Mouse (Mus musculus) neural tube, embryonic 13.5 days (tissue): ENCODE measurements around the gene Uqcc2. TPM values are rescaled to one million over a fixed set of nuclear protein-coding genes. Genes with fewer than 3 reads are reported as not detected.
A peak's percentile ranks its signal among the peaks of the same experiment; 100 is the strongest.

Experiments used
- ATAC-seq: fragments of 200-750 bp; cut with Nextera tagmentation; 2 replicates; pipeline ENCODE4 v1.8.0; 2017; ENCODE audit warnings: low read depth, mild to moderate bottlenecking, moderate TSS enrichment, moderate library complexity
- H3K27ac ChIP-seq: fragments of 300-500 bp; sonication (generic); replicated peaks from 2 replicates; pipeline ENCODE4 v1.5.1; 2015; ENCODE audit warnings: moderate library complexity, mild to moderate bottlenecking, inconsistent platforms
- H3K27me3 ChIP-seq: fragments of 300-500 bp; sonication (generic); 2 replicates; pipeline ENCODE4 v1.6.1; 2015; ENCODE audit warnings: mild to moderate bottlenecking, inconsistent platforms
- H3K36me3 ChIP-seq: fragments of 300-500 bp; sonication (generic); 2 replicates; pipeline ENCODE4 v1.6.1; 2015; ENCODE audit warnings: mild to moderate bottlenecking, inconsistent platforms
- H3K4me1 ChIP-seq: fragments of 300-500 bp; sonication (generic); replicated peaks from 2 replicates; pipeline ENCODE4 v1.6.1; 2015; ENCODE audit warnings: inconsistent platforms
- H3K4me2 ChIP-seq: fragments of 300-500 bp; sonication (generic); 2 replicates; pipeline ENCODE4 v1.6.1; 2015; ENCODE audit warnings: inconsistent platforms, mild to moderate bottlenecking, moderate library complexity
- H3K4me3 ChIP-seq: fragments of 300-500 bp; sonication (generic); 2 replicates; pipeline ENCODE4 v1.5.1; 2015; ENCODE audit warnings: mild to moderate bottlenecking, inconsistent platforms
- H3K9ac ChIP-seq: fragments of 300-500 bp; sonication (generic); 2 replicates; pipeline ENCODE4 v1.6.1; 2015; ENCODE audit warnings: moderate library complexity, mild to moderate bottlenecking, inconsistent platforms
- H3K9me3 ChIP-seq: fragments of 300-500 bp; sonication (generic); 2 replicates; pipeline ENCODE4 v1.6.1; 2016; ENCODE audit warnings: inconsistent platforms
- WGBS: fragments of 180-500 bp; shearing (Covaris S2); methylation state at CpG from one replicate; pipeline ENCODE4 v1.1.7; 2015; 5-methylcytosine and 5-hydroxymethylcytosine counted together
- polyA plus RNA-seq: library from polyadenylated mRNA; unstranded; fragments of >200 nt; fragmentation: Nextera tagmentation; extraction: Ambion mirVana; gene quantifications from 2 replicates; pipeline ENCODE4 v1.2.1, GENCODE M21; 2015

Gene Uqcc2
- polyA plus RNA-seq: 292 and 313 TPM in 2 replicates

DNA sequence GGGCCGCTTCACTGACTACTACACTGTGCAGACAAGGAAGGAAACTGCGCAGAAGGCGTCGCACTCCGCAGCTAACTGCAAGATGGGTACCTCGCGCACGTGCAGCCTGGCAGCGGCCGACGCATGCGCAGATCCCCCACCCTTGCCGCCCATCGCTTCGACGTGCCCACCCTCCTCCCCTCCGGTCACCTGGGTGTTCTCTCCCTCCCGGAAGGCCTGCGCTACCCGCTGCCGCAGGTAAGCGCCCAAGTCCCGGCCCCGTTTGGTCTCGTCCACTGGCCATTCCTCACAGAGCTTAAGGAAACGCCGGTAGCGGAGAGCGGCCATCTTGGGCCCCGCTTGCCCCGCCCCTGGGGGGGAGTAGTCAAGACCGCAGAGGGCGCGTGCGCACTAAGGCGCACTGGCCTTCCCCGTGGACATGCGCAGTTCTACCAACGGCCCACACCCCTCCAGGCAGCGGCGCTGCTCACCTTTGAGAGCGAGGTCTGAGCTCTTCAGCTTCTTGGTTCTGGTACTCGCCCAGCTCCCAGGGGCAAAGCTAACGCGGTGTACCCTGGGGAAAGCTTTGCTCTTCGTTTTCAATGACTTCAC is at the start of gene Uqcc2:
TSS of gene Uqcc2 (minus strand) at position 366 of the 591 bp plus-strand sequence.
- no peaks in the 10 kb centered on the region for H3K9me3 ChIP-seq
- ATAC-seq: peak; percentile 89
- H3K4me2 ChIP-seq: peak within 1 kb of the TSS; percentile 55
- H3K4me3 ChIP-seq: peak within 1 kb of the TSS; percentile 59
- peak within 1 kb of the TSS; percentile 89 for H3K27ac ChIP-seq
- H3K9ac ChIP-seq: peak within 1 kb of the TSS; percentile 77
- WGBS: under 1% methylated on average over 46 of the region's 46 CpGs
- H3K36me3 ChIP-seq: no peaks in the 10 kb centered on the region
- no peaks in the 10 kb centered on the region for H3K27me3 ChIP-seq
- peaks cover 65% of the 10 kb centered on the region for H3K4me1 ChIP-seq

DNA sequence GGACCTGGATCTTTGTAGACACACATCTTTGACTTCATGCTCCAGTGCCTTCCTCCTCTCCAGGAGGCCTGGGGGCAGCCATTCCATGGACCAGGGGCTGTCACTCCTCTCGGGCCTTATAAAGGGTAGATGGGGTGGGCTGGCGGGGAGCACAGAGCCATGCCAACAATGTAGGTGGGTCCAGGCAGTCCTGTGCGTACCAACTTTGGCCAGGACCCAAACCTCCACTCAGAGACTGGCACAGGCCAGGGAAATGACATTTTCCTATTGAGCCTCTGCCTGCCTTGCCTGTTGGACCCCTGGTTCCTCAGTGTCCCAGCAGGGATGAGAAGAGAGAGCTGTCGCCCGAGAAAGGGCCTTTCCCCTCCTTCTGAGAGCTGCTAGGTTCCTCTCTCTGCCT is 48.7 kb upstream of the Uqcc2 start:
- no peaks in the 10 kb centered on the region; the same call in 1 of the 2 replicates for H3K27me3 ChIP-seq
- no peak overlapping the region for H3K4me2 ChIP-seq

DNA sequence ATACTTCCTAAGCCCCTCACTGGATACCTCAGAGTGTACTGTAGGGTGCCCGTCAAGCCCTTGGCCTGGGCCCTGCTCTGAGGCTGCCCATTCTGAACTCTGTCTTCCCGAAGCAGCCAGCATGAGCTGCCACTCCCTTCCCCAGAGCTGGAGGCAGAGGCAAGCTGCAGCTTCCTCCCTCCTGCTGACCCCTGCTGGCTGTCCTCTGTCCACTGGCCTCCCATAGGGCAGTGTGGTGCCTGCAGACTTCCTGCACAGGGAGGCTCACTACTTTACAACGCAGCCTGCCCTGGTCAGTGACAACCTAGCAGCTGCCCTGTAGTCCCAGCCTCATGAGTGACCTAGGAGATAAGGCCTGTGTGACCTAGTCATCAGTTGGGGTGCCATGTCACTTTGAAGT is 48.0 kb upstream of the Uqcc2 start:
- peaks cover 8% of the 10 kb centered on the region for H3K4me1 ChIP-seq
- no peak overlapping the region for H3K4me3 ChIP-seq
- no peaks in the 10 kb centered on the region; the same call in 1 of the 2 replicates for H3K27me3 ChIP-seq
- ATAC-seq: no peak
- 38% methylated on average over 3 of the region's 3 CpGs for WGBS
- no peak overlapping the region for H3K27ac ChIP-seq
- no peak overlapping the region for H3K4me2 ChIP-seq
- H3K9me3 ChIP-seq: no peaks in the 10 kb centered on the region
- no peaks in the 10 kb centered on the region for H3K36me3 ChIP-seq
- no peak overlapping the region for H3K9ac ChIP-seq

More for the DNA sequence above, 48.7 kb upstream of the Uqcc2 start:
- no peak overlapping the region for H3K9ac ChIP-seq
- H3K4me3 ChIP-seq: no peak overlapping the region
- ATAC-seq: no peak
- H3K27ac ChIP-seq: no peak overlapping the region
- H3K36me3 ChIP-seq: no peaks in the 10 kb centered on the region
- no peaks in the 10 kb centered on the region for H3K9me3 ChIP-seq
- 63% methylated on average over 5 of the region's 5 CpGs for WGBS
- peaks cover 9% of the 10 kb centered on the region for H3K4me1 ChIP-seq

DNA sequence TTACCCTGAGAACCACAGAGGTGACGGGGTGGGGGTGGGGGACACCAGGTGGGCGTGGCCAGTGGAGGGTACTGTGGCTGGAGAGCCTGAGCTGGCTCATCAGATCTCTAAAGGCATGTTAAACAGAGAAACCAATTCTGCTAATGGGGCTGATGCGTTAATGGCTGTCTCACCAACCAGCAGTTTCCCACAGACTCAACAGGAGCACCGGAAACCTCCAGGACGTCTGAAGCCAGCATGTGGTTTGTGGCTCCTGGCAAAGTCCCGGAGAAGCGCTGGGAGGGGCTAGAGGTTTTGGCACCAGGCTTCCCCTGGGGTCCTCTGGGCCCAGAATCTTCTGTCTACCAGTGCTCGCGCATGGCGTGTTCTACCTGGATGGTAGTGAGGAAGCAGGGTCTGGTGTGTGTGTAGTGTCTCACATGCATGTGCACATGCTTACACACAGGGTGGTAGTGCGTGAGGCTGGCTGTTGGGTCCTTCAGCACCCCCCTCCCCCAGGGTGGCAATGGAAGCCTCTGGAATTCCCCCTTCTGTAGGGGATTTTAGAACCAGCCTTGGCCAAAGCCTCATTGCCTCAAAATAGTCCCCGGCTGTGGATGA is 46.1 kb upstream of the Uqcc2 start:
- Histone ChIP-seq H3K27me3 (no peaks in the 10 kb centered on the region), H3K4me2 (no peak overlapping the region), H3K27ac (no peak overlapping the region), H3K36me3 (no peaks in the 10 kb centered on the region), H3K4me1 (peaks cover 27% of the 10 kb centered on the region), H3K9ac (no peak overlapping the region), H3K9me3 (no peaks in the 10 kb centered on the region), H3K4me3 (no peak overlapping the region)
- no peak for ATAC-seq
- 56% methylated on average over 12 of the region's 12 CpGs for WGBS

DNA sequence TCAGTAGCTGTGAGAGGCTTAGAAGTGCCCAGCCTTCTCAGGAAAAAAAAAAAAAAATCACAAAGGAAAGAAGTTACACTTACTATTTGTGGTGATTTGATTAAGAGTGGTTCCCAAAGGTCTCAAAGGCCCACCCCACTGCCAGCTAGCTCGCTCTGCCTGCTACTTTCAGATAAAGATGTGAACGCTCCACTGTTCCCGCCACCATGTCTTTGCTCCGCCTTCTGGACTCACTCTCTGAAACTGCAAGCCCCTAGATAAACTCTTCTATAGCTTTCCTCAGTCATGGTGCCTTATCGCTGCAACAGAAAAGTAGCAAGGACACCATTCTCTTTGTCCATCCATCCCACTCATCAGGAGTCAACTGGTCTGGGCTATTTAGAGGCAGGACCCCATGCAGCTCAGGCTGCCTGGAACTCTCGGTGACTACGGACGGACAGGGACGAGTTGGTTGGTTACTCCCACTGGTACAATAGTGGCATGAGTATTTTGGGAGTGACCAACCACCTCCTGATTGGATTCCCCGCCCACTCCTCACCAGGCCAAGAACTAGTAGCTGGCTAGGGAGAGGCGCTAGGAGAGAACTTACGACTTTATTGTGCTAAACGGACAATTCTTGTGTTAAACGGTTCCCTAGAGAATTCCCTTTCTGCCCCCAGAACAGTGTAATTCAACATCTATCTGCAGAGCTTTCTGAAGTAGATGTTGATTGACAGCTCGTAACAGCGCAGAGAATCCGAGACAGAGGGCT is 44.9 kb upstream of the Uqcc2 start:
- no peak overlapping the region for H3K4me2 ChIP-seq
- H3K4me1 ChIP-seq: peaks cover 27% of the 10 kb centered on the region
- no peak overlapping the region for H3K4me3 ChIP-seq
- H3K36me3 ChIP-seq: no peaks in the 10 kb centered on the region
- no peaks in the 10 kb centered on the region for H3K9me3 ChIP-seq
- no peak overlapping the region for H3K27ac ChIP-seq
- 79% methylated on average over 17 of the region's 17 CpGs for WGBS
- H3K27me3 ChIP-seq: no peaks in the 10 kb centered on the region
- ATAC-seq: no peak
- H3K9ac ChIP-seq: no peak overlapping the region

DNA sequence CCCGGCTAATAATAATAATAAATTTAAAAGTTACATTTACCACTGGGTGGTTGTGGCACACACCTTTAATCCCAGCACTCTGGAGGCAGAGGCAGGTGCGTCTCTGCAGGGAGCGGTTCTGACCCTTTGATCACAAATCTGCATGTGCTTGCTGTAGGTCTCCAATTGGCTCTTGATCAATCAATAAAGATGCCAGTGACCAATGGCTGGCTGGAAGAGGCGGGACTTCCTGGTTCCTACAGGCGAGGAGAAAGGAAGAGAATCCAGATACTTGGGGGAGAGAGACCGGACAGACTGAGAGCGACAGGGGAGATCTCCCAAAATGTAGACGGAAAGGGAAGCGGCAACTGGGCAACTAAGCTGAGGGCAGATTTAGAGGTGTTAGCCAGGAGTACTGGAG is 44.3 kb upstream of the Uqcc2 start:
- no peaks in the 10 kb centered on the region for H3K27me3 ChIP-seq
- ATAC-seq: no peak
- H3K4me2 ChIP-seq: no peak overlapping the region
- no peaks in the 10 kb centered on the region for H3K36me3 ChIP-seq
- H3K9ac ChIP-seq: no peak overlapping the region
- WGBS: 93% methylated on average over 9 of the region's 9 CpGs
- H3K9me3 ChIP-seq: no peaks in the 10 kb centered on the region
- no peak overlapping the region for H3K27ac ChIP-seq
- H3K4me3 ChIP-seq: no peak overlapping the region
- H3K4me1 ChIP-seq: peaks cover 27% of the 10 kb centered on the region

DNA sequence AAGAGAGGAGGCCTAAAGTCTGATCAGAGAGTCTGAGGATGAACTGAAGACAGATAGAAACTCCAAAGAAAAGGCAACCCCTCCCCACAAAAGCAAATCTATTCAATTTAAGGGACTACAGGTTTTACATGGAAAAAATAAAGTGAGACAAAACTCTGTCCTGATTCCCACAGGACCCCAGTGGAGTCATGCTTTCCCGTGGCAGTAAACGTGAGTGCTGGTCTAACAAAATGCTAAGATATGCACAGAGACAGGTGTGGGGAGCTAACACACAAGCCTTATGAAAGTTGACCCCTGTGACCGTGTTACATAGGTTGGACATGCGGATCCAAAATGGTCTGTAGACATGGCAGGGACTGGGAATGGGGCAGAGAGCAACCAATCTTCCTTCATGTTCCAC is 43.0 kb upstream of the Uqcc2 start:
- H3K36me3 ChIP-seq: no peaks in the 10 kb centered on the region
- no peaks in the 10 kb centered on the region for H3K9me3 ChIP-seq
- no peaks in the 10 kb centered on the region for H3K27me3 ChIP-seq
- no peak overlapping the region for H3K27ac ChIP-seq
- no peak overlapping the region for H3K4me3 ChIP-seq
- peaks cover 27% of the 10 kb centered on the region for H3K4me1 ChIP-seq
- no peak for ATAC-seq
- H3K9ac ChIP-seq: no peak overlapping the region
- WGBS: 81% methylated on average over 4 of the region's 4 CpGs
- H3K4me2 ChIP-seq: no peak overlapping the region

DNA sequence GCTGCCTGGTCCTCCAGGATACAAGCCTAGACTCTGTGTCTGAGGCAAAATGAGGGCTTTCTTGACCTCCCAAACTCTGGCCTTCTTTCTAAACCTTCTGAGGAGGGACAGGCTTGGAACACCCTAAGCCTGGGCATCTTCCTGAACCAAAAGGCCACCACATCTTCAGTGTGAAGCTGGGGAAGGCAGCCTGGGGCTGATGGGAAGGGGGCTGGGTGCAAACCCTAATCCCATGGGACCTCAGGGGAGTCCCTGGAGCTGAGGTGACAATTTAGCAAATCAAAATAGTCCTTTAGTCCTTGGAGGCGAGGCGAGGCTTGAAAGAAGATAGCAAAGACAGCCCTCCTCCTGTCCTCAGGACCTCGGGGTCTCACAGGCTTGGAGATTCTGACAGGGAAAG is 42.6 kb upstream of the Uqcc2 start:
- H3K9ac ChIP-seq: no peak overlapping the region
- no peak overlapping the region for H3K4me3 ChIP-seq
- ATAC-seq: no peak
- H3K27me3 ChIP-seq: no peaks in the 10 kb centered on the region
- 74% methylated on average over 3 of the region's 3 CpGs for WGBS
- H3K27ac ChIP-seq: peak overlapping the region; percentile 71
- H3K36me3 ChIP-seq: no peaks in the 10 kb centered on the region
- no peak overlapping the region for H3K4me2 ChIP-seq
- peaks cover 27% of the 10 kb centered on the region for H3K4me1 ChIP-seq
- no peaks in the 10 kb centered on the region for H3K9me3 ChIP-seq

DNA sequence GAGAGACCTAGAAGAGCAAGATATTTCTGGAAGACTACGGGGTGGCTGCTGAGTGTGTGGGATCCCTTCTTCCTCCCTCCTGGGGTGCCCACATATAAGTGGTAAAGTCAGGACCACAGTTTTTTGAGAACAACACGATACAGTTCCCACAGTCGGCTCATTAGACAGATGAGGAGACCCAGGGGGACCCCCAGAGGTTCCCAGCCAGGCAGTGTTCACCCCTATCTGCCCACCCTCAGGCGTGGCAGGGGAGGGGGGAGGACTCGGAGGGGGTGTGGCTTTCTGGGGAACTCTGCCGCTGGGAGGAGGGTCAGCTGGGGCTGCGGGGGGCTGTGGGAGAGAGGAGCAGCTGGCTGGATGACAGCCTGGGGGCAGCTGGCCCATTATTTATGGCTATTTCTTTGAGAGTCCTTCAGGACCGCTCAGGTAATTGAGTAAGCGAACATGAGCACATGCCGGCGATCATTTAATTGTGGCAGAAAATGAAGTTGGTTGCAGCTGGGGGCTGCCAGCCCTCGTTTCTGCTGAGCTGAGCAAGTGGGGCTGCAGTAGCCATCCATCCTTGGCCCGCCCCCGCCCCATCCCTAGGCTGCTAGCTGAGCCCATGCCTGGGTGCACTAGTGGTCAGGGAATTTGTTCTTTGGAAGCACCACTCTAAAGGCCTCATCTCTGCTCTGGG is 41.6 kb upstream of the Uqcc2 start:
- WGBS: 12% methylated on average over 14 of the region's 14 CpGs
- Histone ChIP-seq H3K9me3 (no peaks in the 10 kb centered on the region), H3K36me3 (no peaks in the 10 kb centered on the region), H3K4me2 (no peak overlapping the region), H3K27ac (peak overlapping the region; percentile 71), H3K4me3 (no peak overlapping the region), H3K4me1 (peaks cover 27% of the 10 kb centered on the region), H3K27me3 (no peaks in the 10 kb centered on the region), H3K9ac (no peak overlapping the region)
- ATAC-seq: peak; percentile 80

DNA sequence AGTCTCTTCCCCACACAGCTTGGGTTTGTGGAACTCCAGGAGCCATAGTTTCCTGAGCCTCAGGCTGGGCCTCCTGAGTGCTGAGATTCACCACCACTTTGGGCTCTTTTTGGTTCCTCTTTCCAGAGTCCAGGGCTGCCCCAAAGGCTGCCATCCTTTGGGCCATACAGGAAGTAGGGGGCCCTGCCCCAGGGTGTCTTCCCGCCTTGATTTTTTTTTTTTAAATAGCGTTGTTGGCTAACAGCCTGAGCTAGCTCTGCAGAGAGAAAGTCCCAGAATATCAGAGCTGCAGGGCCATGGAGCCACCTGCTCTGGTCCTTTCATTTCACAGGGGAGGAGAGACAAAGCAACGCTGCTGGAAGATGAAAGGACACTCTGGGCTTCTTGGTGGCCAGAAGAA is 40.0 kb upstream of the Uqcc2 start:
- H3K4me1 ChIP-seq: peaks cover 20% of the 10 kb centered on the region
- no peak for ATAC-seq
- 47% methylated on average over 3 of the region's 3 CpGs for WGBS
- H3K9ac ChIP-seq: no peak overlapping the region
- H3K27me3 ChIP-seq: no peaks in the 10 kb centered on the region
- H3K4me2 ChIP-seq: no peak overlapping the region
- no peak overlapping the region for H3K27ac ChIP-seq
- H3K4me3 ChIP-seq: no peak overlapping the region
- no peaks in the 10 kb centered on the region for H3K36me3 ChIP-seq
- H3K9me3 ChIP-seq: no peaks in the 10 kb centered on the region

DNA sequence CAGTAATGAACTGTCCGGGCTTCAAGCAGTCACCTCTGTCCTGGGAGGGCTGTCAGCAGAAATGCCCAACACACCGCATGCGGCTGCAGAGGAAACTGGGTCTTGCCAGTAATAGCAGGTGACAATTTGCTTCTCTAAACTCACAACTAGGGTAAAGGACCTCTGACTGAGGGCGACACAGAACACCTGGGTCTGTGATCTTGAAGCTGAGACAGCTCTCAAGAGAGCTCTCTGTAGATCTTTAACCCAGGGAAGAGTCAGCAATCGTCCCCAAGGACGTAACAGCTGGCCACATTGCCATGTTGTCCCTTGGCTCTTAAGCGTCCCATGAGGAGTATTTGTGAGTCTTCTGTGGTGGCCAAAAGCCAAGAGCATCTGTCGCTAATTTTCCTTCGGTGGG is 38.7 kb upstream of the Uqcc2 start:
- Histone ChIP-seq H3K27ac (no peak overlapping the region), H3K27me3 (no peaks in the 10 kb centered on the region), H3K36me3 (no peaks in the 10 kb centered on the region), H3K4me3 (no peak overlapping the region), H3K4me1 (peaks cover 23% of the 10 kb centered on the region), H3K9me3 (no peaks in the 10 kb centered on the region), H3K4me2 (no peak overlapping the region), H3K9ac (no peak overlapping the region)
- 74% methylated on average over 9 of the region's 9 CpGs for WGBS
- no peak for ATAC-seq

DNA sequence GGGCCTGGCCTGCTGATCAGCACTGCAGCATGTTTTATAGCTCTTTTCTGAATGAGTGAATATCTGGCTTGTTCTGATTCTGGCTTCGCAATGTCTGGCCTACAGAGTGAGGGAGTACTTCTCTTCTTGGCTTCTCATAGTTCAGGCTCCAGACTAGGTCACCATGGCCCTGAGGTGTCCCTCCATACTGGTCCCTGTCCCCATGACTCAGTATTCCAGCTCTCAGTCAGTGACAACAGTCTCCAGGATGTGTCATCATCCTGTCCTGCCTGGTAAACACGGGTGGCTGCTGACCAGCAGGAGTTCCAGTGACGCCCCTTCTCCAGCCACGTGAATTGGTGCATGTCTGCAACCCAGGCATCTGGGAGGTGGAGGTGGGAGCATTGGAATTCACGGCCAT is 37.4 kb upstream of the Uqcc2 start:
- no peak for ATAC-seq
- Histone ChIP-seq H3K9ac (no peak overlapping the region), H3K4me1 (peaks cover 18% of the 10 kb centered on the region), H3K9me3 (no peaks in the 10 kb centered on the region), H3K4me2 (no peak overlapping the region), H3K36me3 (no peaks in the 10 kb centered on the region), H3K27me3 (no peaks in the 10 kb centered on the region), H3K4me3 (no peak overlapping the region), H3K27ac (no peak overlapping the region)
- 69% methylated on average over 5 of the region's 5 CpGs for WGBS
